Mouse (Mus musculus) cerebral cortex, adult 2 months (tissue): Measurements from ENCODE around the gene E2f6.

ENCODE experiments used
- WGBS: fragments of 180-500 bp; shearing (Covaris S2); methylation state at CpG from one replicate; pipeline ENCODE4 v1.1.7; 2018; 5-methylcytosine and 5-hydroxymethylcytosine counted together

Gene E2f6

DNA sequence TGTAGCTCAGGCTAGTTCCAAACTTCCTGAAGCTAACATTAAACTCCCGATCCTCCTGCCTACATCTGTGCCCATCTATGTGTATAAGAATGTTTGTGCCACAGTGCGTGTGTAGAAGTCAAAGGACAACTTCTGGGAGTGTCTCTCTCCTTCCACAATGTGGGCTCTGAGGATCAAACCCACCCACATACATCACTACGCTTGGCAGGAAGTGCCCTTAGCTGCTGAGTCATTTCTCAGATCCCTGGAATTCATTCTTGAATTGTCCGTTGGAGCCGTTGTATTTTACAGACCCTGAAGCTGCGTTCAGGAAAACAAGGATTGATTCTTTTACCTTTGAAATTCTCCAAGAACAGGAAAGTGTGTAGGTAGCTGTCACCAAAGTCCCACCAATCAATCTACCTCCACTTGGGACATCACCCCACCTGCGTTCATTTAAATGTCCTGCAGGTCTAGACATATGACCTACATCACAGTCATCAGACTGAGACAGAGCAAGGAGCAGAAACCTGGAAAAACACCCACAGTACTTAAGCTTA, 62.2 kb downstream of the E2f6 start:
- 50% methylated on average over 7 of the region's 7 CpGs for WGBS

DNA sequence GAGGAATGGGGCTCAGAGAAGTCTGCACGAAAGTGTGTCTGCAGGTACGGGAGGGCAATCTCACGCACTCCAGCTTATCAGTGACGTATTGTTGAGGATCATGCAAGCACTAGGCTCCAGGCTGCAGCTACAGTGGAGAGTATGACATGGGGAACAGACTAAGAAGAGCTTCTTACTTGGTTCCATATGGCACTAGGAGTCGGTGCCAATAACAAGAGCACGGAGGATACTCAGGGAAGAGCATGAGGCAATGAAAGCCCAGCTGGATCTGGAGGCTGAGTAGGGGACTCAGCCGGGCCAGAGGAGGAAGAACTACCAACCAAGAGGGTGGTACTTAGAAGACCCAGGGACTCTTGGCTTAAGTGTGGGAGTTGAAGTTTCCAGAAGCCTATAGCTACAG, 62.8 kb downstream of the E2f6 start:
- 60% methylated on average over 7 of the region's 7 CpGs for WGBS

DNA sequence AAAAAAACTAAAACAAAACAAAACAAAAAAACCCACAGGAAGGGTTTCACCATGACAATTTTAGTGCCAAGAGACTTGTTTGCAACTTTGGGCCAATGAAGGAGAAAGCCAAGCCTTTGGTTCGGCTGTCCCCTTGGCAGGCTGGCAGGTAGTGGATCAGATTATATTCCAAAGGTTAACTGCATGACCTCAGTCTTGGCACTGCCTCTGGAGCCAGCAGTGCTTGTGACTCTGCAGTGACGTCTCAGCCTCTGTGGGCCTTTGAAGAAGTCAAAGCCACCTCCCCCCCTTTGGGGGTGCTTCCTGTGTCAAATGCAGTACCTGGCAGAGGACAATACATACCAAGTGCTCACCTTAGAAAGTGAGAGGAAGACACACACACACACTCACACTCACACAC, 63.3 kb downstream of the E2f6 start:
- WGBS = 37% methylated on average over 2 of the region's 2 CpGs

DNA sequence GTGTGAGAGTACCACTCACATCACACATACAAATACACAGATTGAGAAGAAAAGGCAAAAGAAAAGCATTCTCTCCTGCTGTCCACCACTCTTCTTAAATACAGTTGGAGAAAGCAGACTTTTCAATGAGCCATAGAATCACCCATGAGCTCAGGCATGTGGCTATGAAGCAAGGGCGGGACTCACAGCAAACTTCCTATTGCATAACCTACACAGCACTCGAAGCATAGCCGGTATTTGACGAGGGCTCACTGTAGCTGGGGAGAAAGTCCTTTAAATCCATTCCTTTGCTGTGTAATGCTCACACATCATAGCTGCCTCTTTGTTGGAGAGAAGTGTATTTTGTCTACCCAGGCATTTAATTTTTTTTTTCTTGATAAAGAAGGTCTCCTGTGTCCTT, 64.5 kb downstream of the E2f6 start:
- WGBS = 32% methylated on average over 4 of the region's 4 CpGs

DNA sequence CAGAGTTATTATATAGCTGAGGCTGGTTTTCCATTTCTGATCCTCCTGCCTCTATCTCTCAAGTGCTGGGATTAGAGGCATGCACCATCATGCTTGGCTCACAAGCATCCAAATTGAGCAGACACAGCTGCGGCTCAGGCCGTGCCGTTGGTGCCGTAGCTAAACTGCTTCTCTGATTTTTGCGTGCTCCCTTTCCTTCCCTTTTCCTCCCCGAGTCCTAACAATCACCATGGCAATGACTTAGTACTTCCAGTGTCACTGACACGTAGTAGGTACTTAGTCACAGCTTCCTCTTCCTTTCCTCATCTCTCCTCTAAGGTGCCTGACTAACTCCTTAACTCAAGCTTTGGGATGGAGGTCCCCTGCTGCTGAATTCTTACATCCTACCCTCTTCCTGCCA, 64.9 kb downstream of the E2f6 start:
- WGBS = 57% methylated on average over 7 of the region's 7 CpGs

DNA sequence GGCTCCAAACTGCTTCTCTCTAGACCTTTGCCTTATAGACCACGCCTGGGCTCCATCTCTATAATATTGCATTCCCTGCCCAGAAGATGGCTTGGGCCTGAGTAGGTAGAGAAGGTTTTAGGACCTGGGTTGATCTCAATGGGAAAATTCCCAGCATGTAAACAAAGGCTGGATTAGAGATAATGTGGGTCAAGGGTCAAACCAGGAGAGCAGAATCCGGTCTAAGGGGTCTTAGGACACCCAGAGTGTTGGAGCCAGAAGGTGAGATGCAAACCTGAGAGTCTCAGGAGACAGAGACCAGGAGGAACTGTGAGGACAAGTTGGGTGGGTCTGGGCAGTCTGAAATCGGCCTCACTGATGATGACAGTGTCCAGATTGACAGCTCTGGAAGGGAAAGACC, 65.9 kb downstream of the E2f6 start:
- WGBS = 55% methylated on average over 3 of the region's 3 CpGs

DNA sequence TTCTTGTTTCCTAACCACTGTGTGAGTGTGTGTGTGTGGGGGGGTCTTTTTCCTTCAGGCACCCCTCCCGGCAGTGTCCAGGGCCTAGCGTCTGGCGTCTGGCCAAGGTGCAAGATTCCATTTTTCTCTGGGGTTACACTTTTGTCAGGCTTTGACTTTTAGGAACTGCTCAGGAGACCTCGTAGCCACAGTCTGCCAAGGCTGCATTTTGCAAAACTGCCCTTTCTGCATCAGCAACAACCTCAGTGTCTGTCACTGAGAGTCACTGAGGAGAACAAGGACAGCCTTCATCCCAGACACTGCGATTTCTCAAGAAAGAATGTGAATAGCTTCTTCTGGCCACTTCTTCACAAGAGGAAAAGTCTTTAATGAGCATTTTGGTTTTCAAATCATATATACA, 66.4 kb downstream of the E2f6 start:
- WGBS = 55% methylated on average over 5 of the region's 5 CpGs

DNA sequence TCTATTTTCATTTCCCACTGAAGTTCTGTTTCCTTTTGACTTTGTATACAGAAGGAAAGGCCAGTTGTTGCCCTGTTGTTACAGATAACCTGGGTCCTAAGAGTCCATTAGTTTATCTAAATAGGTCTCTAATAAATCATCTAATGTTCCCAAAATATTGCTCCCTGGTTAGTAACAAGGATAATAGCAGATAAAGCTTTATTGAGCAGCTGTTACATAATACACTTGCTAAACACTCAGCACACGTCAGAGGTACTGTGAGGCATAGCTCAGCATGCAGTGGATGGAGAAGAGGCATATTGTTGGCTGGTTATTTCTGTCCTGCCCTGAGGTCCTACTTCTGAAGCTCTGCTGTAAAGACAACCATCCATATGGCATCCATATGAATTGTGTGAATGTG, 66.9 kb downstream of the E2f6 start:
- 14% methylated on average over 1 of the region's 1 CpGs for WGBS

DNA sequence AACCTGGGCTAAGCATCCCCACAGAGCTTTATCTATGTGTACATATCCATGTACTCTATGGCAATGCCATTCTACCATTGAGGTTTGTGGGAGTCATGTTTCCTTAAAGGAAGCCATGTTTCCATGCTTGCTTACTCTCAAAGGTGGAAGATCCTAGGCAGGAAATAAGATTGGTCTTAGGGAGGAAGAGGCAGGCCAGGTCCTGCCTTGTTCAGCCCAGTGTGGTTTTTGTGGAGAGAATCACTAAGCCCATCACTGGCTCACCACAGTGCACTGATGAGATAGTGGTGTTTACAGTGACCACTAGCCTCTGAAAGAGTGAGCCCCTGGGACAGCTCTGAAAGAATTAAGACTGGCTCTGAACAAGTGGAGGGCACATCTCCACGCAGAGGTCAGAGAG, 68.6 kb downstream of the E2f6 start:
- 89% methylated on average over 1 of the region's 1 CpGs for WGBS

DNA sequence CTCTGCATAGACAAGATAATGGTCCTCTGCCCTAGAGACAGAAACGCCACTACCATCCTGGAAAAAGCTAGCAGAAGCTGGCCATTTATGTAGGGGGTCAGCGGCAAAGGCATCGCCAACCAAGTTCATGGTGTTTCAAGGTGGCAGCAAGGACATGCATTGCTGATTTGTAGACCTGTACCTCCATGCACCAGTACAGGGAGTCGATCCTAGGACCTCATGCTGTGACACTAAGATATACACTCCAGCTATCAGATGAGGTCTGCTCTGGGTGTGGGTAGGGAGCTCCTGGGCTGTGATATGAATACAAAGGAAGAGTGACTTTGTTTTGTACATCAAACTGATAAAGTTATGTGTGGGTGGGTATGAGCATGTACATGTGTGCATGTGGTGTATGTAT, 69.3 kb downstream of the E2f6 start:
- WGBS = 92% methylated on average over 4 of the region's 4 CpGs

DNA sequence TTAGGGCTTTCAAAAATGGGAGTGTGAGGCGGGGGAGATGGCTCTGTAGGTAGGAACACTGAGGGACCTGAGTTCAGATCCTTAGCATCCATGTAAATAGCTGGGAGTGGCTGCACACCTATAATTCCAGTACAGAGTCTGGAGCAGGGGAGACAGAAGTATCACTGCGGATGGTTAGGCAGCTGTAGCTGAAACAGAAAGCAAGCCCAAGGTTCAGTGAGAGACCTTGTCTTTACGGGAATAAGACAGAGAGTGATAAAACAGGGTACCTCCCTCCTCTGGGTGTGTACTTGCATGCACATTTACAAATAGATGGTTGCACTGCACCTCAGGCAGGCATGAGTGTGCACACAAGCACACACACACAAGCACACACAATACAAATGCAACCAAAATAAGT, 71.7 kb downstream of the E2f6 start:
- 94% methylated on average over 3 of the region's 3 CpGs for WGBS

DNA sequence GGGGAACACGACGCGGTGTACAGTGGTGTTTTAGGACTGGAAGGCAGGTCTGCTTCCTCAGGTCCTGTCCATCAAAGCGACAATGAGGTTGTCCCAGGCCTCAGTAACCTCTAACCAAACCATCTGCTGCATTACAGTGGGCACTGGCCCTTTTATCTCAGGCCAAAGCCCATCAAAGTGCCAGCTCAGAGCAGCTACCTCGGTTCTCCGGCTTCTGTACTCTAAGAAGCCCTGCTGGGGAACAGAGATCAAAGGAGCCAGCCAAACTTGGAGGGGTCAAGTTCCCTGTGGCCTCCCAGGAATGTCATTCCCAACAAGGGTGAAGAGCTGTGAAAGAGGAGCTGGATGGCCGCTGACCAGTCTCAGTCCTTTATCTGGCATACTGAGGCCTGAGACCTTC, 72.3 kb downstream of the E2f6 start:
- 79% methylated on average over 7 of the region's 7 CpGs for WGBS

DNA sequence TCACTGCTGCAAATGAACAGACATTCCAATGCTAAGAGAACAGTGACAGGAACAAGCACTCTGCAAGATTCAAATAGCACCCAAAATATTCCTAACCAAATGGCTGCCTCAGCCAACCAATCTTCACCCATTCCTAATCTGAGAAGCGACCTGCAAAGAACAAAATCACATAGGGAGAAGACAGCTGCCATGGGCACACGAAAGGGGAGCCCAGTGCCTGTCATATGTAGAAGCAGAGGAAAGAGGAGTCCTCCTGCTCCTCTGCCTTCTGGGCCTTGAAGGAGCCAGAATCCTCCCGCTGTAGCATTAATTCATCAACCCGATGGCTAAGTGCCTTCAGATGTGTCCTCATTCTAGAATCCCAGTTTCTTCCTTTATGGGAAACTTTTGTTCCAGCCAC, 73.8 kb downstream of the E2f6 start:
- 91% methylated on average over 4 of the region's 4 CpGs for WGBS

DNA sequence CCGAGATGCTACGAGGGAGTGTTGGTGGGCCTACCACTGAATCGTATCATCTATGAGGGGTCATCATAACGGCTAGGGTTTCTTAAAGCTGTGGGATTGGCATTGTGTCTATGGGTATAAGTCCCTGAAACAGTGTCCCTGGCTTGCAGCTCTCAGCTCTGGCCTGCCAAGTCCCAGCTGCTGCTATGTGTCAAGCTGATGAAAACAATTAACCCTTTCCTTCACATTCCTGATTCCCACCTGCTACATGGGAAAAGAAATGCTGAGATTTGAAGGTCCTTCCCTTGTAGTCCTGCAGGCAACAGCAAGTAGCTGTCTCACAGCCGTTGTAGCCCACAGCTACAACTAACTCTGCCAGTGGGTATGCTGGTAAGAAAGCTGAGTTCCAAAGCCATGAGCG, 75.6 kb downstream of the E2f6 start:
- 93% methylated on average over 6 of the region's 6 CpGs for WGBS
